Mouse (Mus musculus): ENCODE results near the gene Dbi.

DNA sequence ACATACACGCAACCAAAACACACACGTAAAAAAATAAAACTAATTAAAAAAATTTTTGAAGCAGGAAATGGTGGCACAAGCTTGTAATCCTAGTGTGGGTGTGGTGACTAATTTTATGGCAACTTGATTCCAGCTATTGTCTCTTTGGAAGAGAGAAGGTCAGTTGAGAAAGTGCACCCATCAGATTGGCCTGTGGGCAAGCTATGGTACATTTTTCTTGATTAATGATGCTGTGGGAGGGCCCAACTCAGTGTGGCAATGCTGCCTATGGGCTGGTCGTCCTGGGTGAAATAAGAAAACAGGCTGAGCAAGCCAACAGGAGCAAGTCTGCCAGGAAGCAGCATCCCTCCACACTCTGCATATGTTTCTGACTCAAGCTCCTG, 19.7 kb downstream of the Dbi start:
- TF ChIP-seq CTCF (IDR thresholded peaks at IDR 0.05 in 2 of 3, conservative IDR thresholded peaks at IDR 0.05 in 1 of 3; ENCODE audit: control insufficient read depth in 1 of 3, insufficient read depth in 1 of 3, low read depth in 2 of 3, low read length in 3 of 3, poor library complexity in 1 of 3, severe bottlenecking in 1 of 3) (no peak), EP300 (IDR thresholded peaks at IDR 0.05; ENCODE audit: low read depth in 1 of 2, low read length in 2 of 2) (no peak), BHLHE40 (IDR thresholded peaks at IDR 0.05; ENCODE audit: borderline replicate concordance, low read depth, low read length) (no peak)
